Mouse (Mus musculus): ENCODE data around the gene Cpne9. TPM values are rescaled to one million over a fixed set of nuclear protein-coding genes. Genes with fewer than 3 reads are reported as not detected.

The Cpne9 gene
- 0.23 and 0.80 TPM in 2 replicates for polyA plus RNA-seq (2014; fragmentation: Nextera tagmentation; extraction: Ambion mirVana)

DNA sequence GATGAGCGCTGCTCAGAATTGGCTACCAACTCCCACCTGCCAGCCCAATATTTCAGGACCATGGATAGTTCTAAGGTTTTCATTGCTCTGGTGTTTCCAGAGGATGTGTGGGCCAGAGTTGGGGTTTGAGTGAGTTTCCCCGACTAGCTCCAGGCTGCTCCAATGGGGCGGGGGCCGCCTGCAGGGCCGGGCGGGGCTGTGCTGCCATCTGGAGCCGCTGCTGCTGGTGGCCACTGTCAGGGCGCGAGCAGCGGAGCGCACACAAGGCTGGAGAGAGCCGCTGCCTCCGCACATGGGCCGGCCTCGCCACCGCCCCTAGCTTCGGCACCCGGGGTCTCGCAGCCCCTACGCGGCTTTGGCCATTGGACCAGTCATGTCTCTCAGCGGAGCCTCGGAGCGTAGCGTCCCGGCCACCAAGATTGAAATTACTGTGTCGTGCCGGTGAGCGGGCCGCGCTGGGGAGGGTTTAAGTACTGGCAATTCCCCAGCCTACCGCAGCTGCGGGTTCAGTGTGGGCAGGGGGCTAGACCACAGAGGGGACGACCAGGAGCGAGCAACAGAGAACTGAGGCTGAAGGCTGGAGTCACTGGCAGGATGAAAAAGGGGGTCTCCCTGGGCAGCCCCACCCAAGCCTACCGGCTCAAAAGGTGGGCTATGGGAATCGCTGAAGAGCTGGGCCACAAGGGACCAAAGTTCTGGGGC is at the start of gene Cpne9:
Cpne9 (plus strand) TSS at position 207 of the 702 bp plus-strand sequence.
- Histone ChIP-seq H3K4me3 (ENCODE audit: low read depth, low read length) (peak within 1 kb of the TSS; percentile 25), H3K36me3 (ENCODE audit: control insufficient read depth, insufficient read depth, low read length) (peaks cover 24% of the 10 kb centered on the region), H3K27ac (ENCODE audit: low read depth, low read length) (no peak within 1 kb of the TSS), H3K4me2 (ENCODE audit: low read length) (peak within 1 kb of the TSS; percentile 50), H3K27me3 (replicated peaks; ENCODE audit: control insufficient read depth, insufficient read depth, low read length) (peaks cover 32% of the 10 kb centered on the region), H3K9me3 (replicated peaks; ENCODE audit: control insufficient read depth, low read length) (no peaks in the 10 kb centered on the region), H3K4me1 (ENCODE audit: control insufficient read depth, insufficient read depth, low read length) (peaks cover 5% of the 10 kb centered on the region; the same call in 1 of the 2 replicates), H3K9ac (ENCODE audit: low read length) (peak within 1 kb of the TSS; percentile 46; the same call in 1 of the 2 replicates)
- DNase-seq (ENCODE audit: low spot score) (peak; percentile 39), ATAC-seq (peak; percentile 77)
- 2% methylated on average over 37 of the region's 37 CpGs for WGBS

DNA sequence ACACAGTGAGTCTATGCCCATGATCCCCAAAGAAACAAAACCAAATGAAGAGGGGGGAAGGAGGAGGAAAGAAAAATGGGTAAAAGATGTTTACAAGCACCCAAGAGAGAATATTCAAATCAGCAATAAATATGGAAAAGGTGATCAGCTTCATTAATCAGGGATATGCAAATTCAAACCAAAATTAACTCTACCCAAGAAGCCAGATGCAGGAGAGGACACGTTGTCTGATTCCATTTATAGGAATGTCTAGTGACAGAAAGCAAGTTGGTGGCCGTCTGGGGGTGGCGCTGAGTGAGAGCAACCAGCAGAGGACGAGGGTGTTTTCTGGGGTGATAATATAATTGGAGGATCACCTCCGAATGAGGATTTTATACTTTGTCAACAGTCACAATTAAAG is 47.0 kb upstream of the Cpne9 start:
- no peak overlapping the region for H3K27ac ChIP-seq (ENCODE audit: low read depth, low read length)

DNA sequence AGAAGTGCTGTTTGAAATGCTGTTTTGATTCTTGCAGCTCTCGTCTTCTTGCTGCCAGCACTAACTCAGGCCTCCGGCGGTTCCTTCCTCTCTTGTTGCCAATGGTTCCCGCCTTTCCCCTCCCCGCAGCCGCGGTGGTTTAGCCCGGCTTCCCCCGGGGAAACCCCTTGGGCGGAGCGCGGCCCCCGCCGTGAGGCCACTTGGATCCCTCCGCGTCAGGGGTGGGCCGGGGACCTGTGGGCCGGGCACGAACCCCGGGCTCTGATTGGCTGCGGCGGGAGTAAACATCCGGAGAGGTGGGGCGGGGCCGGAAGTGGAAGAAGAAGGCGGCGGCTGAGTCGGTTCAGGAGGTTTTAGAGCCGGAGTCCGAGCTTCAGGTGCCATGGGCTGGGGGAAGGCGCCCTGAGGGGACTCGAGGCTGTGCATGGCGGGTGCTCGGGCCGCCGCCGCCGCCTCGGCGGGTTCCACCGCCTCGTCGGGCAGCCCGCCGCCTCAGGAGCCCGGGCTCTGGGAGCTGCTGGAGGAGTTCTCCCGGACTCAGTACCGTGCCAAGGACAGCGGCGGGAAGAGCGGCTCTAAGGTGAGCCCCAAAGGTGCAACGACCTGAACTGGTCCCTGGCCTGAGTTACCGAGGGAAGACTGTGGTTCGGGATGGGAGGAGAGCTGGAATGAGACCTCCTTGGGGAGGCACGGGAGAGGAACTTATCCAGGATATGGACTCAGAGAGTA is 44.4 kb upstream of the Cpne9 start, which contains the start of gene Mtmr14:
Mtmr14 (plus strand) TSS at position 302 of the 729 bp plus-strand sequence.
- Histone ChIP-seq H3K27ac (ENCODE audit: low read depth, low read length) (no peak within 1 kb of the TSS; the same call in 1 of the 2 replicates), H3K27me3 (replicated peaks; ENCODE audit: control insufficient read depth, insufficient read depth, low read length) (no peaks in the 10 kb centered on the region), H3K4me2 (ENCODE audit: low read length) (peak within 1 kb of the TSS; percentile 95), H3K36me3 (ENCODE audit: control insufficient read depth, insufficient read depth, low read length) (peaks cover 22% of the 10 kb centered on the region), H3K4me3 (ENCODE audit: low read depth, low read length) (peak within 1 kb of the TSS; percentile 97), H3K9ac (ENCODE audit: low read length) (peak within 1 kb of the TSS; percentile 77), H3K4me1 (ENCODE audit: control insufficient read depth, insufficient read depth, low read length) (peaks cover 7% of the 10 kb centered on the region), H3K9me3 (replicated peaks; ENCODE audit: control insufficient read depth, low read length) (no peaks in the 10 kb centered on the region)
- DNase-seq (ENCODE audit: low spot score) (peak; percentile 98), ATAC-seq (peak; percentile 99)
- under 1% methylated on average over 50 of the region's 55 CpGs for WGBS

More for the DNA sequence above, 47.0 kb upstream of the Cpne9 start:
- Histone ChIP-seq H3K4me2 (ENCODE audit: low read length) (no peak overlapping the region), H3K27me3 (replicated peaks; ENCODE audit: control insufficient read depth, insufficient read depth, low read length) (no peaks in the 10 kb centered on the region), H3K4me3 (ENCODE audit: low read depth, low read length) (no peak overlapping the region), H3K4me1 (ENCODE audit: control insufficient read depth, insufficient read depth, low read length) (peaks cover 7% of the 10 kb centered on the region), H3K36me3 (ENCODE audit: control insufficient read depth, insufficient read depth, low read length) (peaks cover 6% of the 10 kb centered on the region), H3K9me3 (replicated peaks; ENCODE audit: control insufficient read depth, low read length) (no peaks in the 10 kb centered on the region), H3K9ac (ENCODE audit: low read length) (no peak overlapping the region)
- DNase-seq (ENCODE audit: low spot score), result no peak
- ATAC-seq, result no peak
- 72% methylated on average over 5 of the region's 5 CpGs for WGBS

DNA sequence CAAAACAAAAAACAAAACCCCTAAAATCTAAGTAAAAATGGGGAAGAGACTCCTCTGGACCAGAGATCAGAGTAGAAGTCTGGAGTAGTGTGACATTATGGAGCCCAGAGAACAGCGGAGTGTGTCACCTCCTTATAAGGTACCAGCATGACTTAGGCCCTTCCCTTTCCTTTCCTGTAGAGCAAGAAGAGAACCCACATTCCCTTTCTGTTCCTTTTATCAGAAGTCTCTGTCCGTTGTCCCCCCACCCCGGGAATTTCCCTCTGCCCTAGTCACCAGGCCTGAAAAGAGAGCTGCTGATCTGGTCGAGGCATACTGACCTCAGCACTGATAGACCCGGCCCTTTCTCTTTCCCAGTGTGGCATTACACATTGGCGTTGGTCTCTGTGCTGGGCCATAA is 43.7 kb upstream of the Cpne9 start:
- H3K9me3 ChIP-seq (replicated peaks; ENCODE audit: control insufficient read depth, low read length), result no peaks in the 10 kb centered on the region
- peaks cover 22% of the 10 kb centered on the region for H3K36me3 ChIP-seq (ENCODE audit: control insufficient read depth, insufficient read depth, low read length)
- H3K4me1 ChIP-seq (ENCODE audit: control insufficient read depth, insufficient read depth, low read length), result peaks cover 7% of the 10 kb centered on the region
- peak overlapping the region; percentile 77 for H3K9ac ChIP-seq (ENCODE audit: low read length)
- H3K4me2 ChIP-seq (ENCODE audit: low read length), result peak overlapping the region; percentile 95
- no peak overlapping the region for H3K27ac ChIP-seq (ENCODE audit: low read depth, low read length)
- no peak for DNase-seq (ENCODE audit: low spot score)
- H3K4me3 ChIP-seq (ENCODE audit: low read depth, low read length), result peak overlapping the region; percentile 97
- no peak for ATAC-seq
- whole genome bisulfite sequencing, result 51% methylated on average over 6 of the region's 6 CpGs
- no peaks in the 10 kb centered on the region for H3K27me3 ChIP-seq (replicated peaks; ENCODE audit: control insufficient read depth, insufficient read depth, low read length)

DNA sequence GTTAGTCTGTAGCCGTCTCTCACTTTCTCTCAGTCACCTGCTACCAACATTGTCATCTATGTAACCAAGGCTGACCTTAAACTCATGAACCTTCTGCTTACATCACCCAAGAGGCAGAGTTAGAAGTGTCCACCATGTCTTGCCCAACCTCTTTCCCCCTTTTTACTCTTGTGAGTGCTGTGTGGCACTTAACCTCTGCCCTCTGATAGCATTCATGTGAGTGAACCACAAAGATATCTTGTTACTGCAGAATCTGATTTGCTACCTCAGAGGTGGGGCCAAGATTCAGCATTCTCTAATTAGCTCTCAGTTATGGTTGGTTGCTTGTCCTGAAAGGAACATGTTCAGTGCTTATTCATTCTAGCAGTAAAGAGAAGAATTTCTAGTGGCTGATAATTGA is 39.4 kb upstream of the Cpne9 start:
- peaks cover 28% of the 10 kb centered on the region for H3K36me3 ChIP-seq (ENCODE audit: control insufficient read depth, insufficient read depth, low read length)
- ATAC-seq (no peak), DNase-seq (ENCODE audit: low spot score) (no peak)
- H3K9ac ChIP-seq (ENCODE audit: low read length), result no peak overlapping the region
- H3K9me3 ChIP-seq (replicated peaks; ENCODE audit: control insufficient read depth, low read length), result no peaks in the 10 kb centered on the region
- H3K4me3 ChIP-seq (ENCODE audit: low read depth, low read length), result no peak overlapping the region
- peaks cover 7% of the 10 kb centered on the region for H3K4me1 ChIP-seq (ENCODE audit: control insufficient read depth, insufficient read depth, low read length)
- no peaks in the 10 kb centered on the region for H3K27me3 ChIP-seq (replicated peaks; ENCODE audit: control insufficient read depth, insufficient read depth, low read length)
- H3K4me2 ChIP-seq (ENCODE audit: low read length), result no peak overlapping the region
- WGBS, result 76% methylated on average over 1 of the region's 1 CpGs
- no peak overlapping the region for H3K27ac ChIP-seq (ENCODE audit: low read depth, low read length)

DNA sequence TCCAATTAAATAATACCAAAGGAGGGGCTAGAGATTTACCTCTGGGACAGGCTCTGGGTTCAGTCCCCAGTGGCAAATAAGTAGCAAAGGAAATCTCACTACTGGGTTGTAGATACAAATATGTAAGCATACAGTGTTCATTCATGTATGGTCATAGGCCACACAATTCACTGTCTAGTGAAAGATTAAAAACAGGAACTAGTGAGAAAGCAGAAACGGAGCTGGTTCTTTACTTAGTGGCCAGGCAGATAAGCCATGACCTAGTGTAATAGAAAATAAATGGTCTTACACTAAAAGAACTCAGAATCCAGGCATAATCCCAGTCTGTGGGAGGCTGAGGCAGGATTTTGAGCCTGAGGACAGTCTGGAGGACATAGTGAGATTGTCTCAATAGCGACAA is 36.5 kb upstream of the Cpne9 start:
- ATAC-seq (no peak), DNase-seq (ENCODE audit: low spot score) (no peak)
- Histone ChIP-seq H3K9me3 (replicated peaks; ENCODE audit: control insufficient read depth, low read length) (no peaks in the 10 kb centered on the region), H3K4me2 (ENCODE audit: low read length) (no peak overlapping the region), H3K4me3 (ENCODE audit: low read depth, low read length) (no peak overlapping the region), H3K36me3 (ENCODE audit: control insufficient read depth, insufficient read depth, low read length) (peaks cover 27% of the 10 kb centered on the region), H3K27me3 (replicated peaks; ENCODE audit: control insufficient read depth, insufficient read depth, low read length) (no peaks in the 10 kb centered on the region), H3K9ac (ENCODE audit: low read length) (no peak overlapping the region), H3K27ac (ENCODE audit: low read depth, low read length) (no peak overlapping the region), H3K4me1 (ENCODE audit: control insufficient read depth, insufficient read depth, low read length) (no peaks in the 10 kb centered on the region)
- 94% methylated on average over 2 of the region's 2 CpGs for WGBS

DNA sequence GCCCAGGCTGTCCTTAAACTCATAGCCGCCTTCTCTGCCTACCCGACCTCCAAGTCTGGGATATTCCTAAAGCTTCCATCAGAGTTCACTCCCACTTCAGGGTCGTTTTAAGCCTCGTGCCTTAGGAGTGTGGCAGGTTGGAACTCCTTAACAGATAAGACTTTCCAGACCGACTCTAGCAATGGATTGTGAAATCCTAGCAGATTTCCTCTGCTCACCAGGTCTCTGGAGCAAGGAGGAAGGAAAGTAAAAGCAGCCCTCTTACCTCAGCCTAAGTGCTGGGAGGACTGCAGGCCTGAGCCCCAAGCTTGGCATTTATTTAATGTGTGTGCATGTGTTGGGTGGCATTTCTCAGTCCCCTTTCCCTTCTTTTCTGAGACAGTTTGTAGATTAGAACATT is 31.3 kb upstream of the Cpne9 start:
- DNase-seq (ENCODE audit: low spot score) (no peak), ATAC-seq (no peak)
- no peaks in the 10 kb centered on the region for H3K27me3 ChIP-seq (replicated peaks; ENCODE audit: control insufficient read depth, insufficient read depth, low read length)
- WGBS, result 88% methylated on average over 5 of the region's 5 CpGs
- peaks cover 52% of the 10 kb centered on the region for H3K36me3 ChIP-seq (ENCODE audit: control insufficient read depth, insufficient read depth, low read length)
- H3K9ac ChIP-seq (ENCODE audit: low read length), result no peak overlapping the region
- H3K9me3 ChIP-seq (replicated peaks; ENCODE audit: control insufficient read depth, low read length), result no peaks in the 10 kb centered on the region
- H3K4me1 ChIP-seq (ENCODE audit: control insufficient read depth, insufficient read depth, low read length), result no peaks in the 10 kb centered on the region
- H3K4me3 ChIP-seq (ENCODE audit: low read depth, low read length), result no peak overlapping the region
- no peak overlapping the region for H3K4me2 ChIP-seq (ENCODE audit: low read length)
- H3K27ac ChIP-seq (ENCODE audit: low read depth, low read length), result no peak overlapping the region

DNA sequence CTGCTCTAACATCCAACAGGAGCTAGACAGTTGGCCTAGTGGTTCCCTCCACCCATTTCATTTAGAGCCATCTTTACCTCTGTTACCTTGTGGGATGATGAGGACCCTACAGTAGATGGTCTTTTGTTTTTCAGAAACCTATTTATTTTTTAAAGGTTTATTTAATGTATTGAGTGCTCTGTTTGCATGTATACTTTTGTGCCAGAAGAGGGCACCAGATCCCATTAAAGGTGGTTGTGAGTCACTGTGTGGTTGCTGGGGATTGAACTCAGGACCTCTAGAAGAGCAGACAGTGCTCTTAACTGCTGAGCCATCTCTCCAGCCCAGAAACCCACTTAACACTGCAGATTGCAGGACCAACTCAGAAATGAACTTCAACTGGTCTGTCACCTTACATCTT is 30.2 kb upstream of the Cpne9 start:
- no peak overlapping the region for H3K4me3 ChIP-seq (ENCODE audit: low read depth, low read length)
- no peak for ATAC-seq
- no peaks in the 10 kb centered on the region for H3K4me1 ChIP-seq (ENCODE audit: control insufficient read depth, insufficient read depth, low read length)
- no peak overlapping the region for H3K4me2 ChIP-seq (ENCODE audit: low read length)
- H3K36me3 ChIP-seq (ENCODE audit: control insufficient read depth, insufficient read depth, low read length), result peaks cover 62% of the 10 kb centered on the region
- no peaks in the 10 kb centered on the region for H3K9me3 ChIP-seq (replicated peaks; ENCODE audit: control insufficient read depth, low read length)
- no peaks in the 10 kb centered on the region for H3K27me3 ChIP-seq (replicated peaks; ENCODE audit: control insufficient read depth, insufficient read depth, low read length)
- H3K27ac ChIP-seq (ENCODE audit: low read depth, low read length), result no peak overlapping the region
- no peak for DNase-seq (ENCODE audit: low spot score)
- no peak overlapping the region for H3K9ac ChIP-seq (ENCODE audit: low read length)

DNA sequence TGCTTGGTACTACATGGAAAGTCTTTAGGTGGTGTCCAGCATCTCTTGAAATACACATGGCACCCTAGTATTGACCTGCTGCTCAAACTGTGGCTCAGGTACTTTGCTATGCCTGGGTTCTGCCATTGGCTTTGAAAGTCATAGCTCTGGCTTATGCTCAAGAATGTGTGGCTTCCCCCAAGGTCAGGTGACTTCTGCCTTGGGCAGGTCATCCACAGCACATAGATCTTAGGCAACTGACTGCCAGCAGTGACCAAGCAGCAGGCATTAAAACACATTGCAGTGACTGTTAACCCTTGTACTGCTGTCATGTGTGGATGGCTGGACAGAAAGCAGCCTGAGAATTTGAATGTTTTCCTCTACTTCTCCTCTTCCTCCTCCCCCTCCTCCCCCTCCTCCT is 27.2 kb upstream of the Cpne9 start:
- no peak overlapping the region for H3K9ac ChIP-seq (ENCODE audit: low read length)
- no peak overlapping the region for H3K4me2 ChIP-seq (ENCODE audit: low read length)
- no peaks in the 10 kb centered on the region for H3K27me3 ChIP-seq (replicated peaks; ENCODE audit: control insufficient read depth, insufficient read depth, low read length)
- ATAC-seq, result no peak
- no peaks in the 10 kb centered on the region for H3K9me3 ChIP-seq (replicated peaks; ENCODE audit: control insufficient read depth, low read length)
- H3K27ac ChIP-seq (ENCODE audit: low read depth, low read length), result no peak overlapping the region
- DNase-seq (ENCODE audit: low spot score), result no peak
- H3K36me3 ChIP-seq (ENCODE audit: control insufficient read depth, insufficient read depth, low read length), result peaks cover 85% of the 10 kb centered on the region
- H3K4me1 ChIP-seq (ENCODE audit: control insufficient read depth, insufficient read depth, low read length), result no peaks in the 10 kb centered on the region
- H3K4me3 ChIP-seq (ENCODE audit: low read depth, low read length), result no peak overlapping the region
